Mouse (Mus musculus): ENCODE measurements around the gene E130208F15Rik.

Gene E130208F15Rik

DNA sequence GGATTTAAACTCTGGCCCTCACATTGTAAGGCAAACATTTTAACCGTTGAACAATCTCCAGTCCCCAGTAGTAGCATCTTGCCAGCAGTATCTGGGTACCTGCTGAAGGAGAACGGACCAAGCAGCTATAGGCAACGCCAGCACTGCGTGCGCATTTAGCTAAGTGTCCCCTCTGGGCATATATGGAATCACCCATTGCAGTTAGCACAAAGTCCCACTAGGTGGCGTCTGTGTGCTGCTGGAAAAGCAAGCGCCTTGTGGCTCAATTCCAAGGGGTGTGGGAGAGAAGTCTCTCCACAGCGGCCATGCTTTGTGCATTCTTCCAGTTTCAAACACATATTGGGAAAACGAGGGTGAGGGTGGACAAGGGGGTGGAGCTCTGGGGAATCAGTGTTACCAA, 14.8 kb downstream of the E130208F15Rik start:
- peak; percentile 94 for DNase-seq

DNA sequence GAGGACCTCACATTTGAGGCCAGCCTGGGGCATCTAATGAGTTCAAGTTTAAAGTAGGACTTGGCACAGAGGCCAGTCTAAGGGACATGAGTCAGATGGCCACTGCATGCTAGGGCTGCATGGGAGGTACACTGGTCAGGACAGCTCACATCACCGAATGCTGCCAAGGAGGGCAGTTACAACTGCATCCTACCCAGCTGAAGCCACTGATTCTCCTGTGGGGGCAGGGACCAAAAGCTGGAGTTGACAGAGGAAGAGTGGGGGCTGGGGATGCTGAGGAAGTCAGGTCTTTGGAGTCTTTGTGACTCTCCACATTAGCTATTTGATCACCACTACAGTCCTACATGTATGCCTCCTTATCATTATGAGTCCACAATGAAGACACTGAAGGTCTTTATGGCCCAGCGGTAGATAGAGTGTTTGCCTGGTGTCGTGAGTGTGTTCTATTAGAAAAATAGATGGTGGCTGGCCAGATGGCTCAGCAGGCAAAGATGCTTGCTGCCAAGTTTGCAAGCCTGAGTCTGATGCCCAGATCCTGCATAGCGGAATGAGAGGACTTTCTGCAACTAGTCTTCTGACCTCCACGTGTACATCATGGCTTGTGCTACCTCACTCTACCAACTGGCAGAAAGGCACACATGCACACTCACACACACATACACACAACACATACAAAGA, 18.0 kb downstream of the E130208F15Rik start:
- no peak for DNase-seq

DNA sequence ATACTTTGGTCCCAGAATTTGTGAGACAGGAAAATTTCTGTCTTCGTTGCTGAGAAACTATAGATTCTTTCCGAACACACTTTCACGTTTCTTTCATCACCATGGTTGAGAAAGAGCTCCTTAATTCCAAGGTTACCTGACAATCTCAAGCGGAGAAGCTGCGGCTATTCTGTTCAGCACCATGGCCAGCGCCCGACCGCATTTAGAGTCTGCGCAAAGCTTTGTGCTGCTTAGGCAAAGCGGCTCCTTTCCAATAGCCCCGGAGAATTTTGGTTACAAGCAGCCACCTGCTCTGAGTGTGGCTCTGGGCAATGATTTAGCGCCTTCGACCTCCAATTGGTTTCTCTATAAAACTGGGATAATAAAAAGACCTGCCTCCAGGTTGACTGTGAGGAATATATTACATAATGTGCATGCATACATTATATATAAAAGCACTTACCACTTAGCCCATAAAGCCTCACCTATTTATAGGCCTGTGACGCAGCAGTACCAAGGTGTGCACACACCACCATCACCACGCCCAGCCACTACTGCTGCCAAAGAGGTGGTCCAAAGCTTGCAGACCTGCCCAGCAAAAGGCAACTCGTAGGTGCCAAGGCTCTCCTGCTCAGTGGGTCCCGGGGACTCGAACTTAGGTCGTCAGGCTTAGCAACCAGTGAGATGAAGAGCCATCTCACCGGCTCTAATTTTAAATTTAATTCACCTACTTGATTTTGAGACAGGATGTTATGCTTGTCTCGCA, 25.3 kb downstream of the E130208F15Rik start:
- DNase-seq: peak; percentile 77

DNA sequence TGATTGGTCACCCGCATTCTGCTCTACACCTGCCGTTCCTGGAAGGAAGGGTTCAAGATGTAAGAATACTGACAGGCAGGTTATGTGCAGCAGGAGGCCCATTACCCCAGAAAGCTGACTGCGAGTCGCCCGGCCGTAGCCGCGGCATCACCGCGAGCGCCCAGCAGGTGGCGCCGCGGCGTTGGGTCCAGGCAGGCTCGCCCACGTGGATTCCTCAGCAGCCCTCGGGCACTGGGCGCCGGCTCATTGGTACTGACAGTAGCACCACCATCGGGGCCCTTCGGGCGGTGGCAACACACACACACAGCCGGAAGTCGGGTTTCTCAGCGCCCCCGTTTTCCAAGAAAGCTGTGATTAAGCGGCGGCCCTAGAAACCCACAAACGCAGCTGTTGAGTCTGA, 26.3 kb downstream of the E130208F15Rik start:
- DNase-seq: peak; percentile 87

DNA sequence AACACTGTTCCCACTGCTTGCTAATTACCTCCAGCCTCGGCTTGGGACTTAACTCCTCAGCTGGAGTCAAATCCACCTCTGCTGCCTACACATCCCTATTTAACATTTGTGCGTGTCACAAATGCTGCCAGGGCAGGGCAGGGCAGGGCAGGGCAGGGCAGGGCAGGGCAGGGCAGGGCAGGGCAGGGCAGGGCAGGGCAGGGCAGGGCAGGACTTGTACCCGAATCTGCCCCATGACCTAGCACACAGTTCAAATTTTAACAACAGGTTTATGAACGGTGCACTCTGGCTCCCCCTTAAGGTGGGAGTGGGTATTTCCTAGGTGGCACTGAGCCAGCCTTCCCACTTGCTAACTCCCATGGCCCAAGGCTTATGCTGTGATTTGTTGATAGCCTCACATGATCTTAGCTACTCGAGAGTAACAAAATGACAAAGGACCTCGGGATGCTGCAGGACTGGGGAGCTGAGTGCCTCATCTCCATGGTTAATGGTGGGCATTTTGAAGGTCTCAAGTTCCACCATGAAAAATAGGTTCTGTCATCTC, 31.8 kb downstream of the E130208F15Rik start:
- peak; percentile 92 for DNase-seq

DNA sequence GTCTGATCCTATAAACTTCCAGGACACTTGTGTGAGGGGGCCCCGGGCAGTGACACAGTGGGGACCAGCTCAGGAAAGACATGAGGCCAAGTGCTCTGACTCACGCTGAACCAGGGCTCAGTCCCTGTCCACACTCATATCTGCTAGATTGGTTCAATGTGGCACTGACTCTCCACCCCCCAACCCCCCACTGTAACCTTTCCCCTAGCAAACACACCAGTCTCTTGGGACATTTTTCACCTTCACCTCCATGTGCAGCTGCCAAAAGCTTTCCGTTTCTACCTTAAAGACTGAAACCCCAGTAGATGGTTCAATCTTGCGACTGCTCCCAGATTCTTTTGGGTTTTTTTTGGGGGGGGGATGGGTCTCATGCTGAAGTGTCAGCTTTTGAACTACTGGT, 32.5 kb downstream of the E130208F15Rik start:
- peak; percentile 62 for DNase-seq

DNA sequence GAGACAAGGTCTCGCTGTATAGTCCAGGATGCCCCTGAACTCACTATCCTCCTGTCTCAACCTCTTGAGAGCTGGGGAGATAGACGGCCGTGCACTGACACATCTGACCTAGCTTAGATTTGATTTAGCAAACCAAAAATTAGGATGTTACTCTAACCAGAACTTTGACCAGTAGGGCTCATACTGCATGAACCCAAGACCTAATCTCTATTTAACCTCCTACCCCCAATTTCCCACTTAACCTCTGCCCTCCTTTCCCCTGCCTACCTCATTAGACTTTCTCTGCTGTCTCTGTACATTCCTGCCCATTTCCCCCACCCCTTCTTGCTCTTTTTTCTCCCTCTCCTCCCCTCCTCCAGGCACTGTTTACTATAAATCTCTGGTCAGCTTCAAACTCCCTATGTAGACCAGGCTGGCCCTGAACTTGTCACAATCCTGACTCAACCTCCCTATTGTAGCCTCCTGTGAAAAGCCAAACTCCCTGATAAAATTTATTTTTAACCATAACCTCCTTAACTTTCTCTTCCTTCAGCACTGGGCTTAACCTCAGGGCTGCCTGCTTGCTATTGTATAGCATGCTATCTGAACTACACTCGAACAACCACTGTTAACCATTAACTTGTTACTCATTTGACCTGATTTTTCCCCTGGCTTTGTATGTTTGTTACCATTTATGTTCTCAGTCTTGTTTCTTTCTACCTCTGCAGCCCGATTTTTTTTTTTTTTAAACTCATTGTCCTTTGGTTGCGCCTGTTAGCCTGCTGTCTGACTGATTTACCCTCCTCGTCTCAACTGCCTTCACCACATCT, 37.0 kb downstream of the E130208F15Rik start:
- DNase-seq: no peak

DNA sequence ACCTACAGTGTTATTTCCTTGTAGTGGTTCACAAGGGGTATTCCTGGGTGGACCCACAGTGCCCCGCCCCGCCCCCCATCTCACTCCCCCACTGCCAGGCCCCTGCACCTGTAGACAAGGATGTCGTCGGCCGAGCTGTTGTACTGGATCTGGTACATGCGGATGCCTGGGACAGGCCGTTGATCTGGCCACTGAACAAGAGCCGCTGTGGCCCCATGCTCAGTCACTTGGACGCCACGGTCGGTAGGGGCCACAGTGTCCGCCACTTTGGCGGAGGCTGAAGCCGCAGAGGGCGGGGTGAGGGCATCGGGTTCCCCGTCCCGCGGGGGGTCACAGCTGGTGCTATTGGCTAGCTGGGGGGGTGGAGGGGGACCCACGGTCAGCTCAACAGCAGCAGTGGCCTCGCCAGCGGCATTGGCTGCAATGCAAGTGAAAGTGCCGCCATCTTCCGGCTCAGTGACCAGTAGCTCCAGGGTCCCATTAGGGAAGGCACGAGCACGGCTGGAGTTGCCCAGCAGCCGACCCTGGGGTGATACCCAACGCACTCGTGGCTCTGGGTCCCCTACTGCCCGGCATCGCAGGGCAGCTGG, 37.8 kb downstream of the E130208F15Rik start:
- DNase-seq: peak; percentile 46

DNA sequence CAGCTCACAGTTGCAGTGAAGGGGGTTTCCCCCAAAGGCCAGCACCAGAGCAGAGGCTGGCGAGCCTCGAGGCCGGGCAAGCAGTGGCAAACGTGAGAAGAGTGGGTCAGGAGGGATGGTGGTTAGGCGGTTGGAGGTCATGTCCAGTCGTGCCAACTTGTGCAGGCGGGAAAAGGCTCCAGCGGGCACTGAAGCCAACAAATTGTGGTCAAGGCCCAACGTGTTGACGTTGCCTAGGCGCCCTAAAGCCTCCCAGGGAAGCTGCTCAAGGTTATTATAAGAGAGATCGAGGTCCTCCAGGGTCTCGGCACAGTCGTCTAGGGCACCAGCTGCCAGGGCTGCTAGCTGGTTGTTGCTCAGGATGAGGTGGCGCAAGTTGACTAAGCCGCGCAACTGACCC, 38.5 kb downstream of the E130208F15Rik start:
- DNase-seq: peak; percentile 19

DNA sequence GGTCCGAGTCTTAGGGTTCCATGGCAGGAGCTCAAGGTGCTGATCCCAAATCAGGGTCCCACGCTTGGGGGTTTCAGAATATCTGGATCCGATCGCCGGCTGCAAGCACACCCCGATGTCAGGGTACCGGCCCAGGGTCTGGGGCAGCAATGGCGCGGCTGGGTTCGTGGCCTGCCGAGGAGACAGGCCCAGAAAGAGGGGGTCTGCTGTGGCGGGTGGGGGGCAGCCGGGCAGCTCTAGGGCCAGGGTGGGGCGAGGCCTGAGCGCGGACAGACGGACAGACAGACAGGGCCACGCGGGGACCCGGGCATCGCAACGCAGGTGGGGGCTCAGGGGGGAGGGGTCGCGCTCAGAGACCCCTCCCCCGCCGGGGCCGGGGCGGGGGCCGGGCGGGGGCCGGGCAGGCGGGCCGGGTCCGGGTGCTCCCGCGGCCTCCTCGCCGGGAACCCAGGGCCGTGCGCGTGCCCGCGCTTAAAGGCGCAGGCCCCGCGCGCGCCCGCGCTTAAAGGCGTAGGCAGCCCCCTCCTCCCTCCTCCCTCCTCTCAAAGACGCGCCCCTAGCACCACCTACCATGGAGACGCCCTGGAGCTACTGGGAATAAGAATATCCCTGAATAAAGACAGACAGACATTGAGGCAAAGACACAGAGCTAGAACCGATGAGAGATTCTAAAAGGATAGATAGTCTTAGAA, 41.3 kb downstream of the E130208F15Rik start, which contains the start of gene Lrfn3:
Gene Lrfn3, minus strand, starts transcription at position 121 of the 692 bp plus-strand sequence.
- DNase-seq: peak; percentile 85

DNA sequence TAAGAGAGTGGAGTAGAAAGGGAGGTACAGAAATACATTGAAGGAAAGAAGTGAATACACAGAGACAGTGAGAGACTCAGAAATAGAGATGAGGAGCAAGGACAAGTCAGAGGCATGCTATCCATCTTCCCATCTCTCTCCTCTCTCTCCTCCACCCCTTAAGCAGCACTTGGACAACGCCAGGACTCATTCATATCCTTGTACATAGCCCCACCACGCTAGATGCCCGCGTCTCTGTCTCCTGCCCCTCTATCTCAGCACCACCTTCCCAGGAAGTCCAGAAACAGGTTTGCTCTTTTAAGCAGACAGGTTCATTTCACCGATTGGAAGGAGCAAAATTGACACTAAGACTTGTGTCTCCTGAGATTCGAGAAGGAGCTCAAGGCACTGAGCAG, 41.8 kb downstream of the E130208F15Rik start:
- DNase-seq: no peak

DNA sequence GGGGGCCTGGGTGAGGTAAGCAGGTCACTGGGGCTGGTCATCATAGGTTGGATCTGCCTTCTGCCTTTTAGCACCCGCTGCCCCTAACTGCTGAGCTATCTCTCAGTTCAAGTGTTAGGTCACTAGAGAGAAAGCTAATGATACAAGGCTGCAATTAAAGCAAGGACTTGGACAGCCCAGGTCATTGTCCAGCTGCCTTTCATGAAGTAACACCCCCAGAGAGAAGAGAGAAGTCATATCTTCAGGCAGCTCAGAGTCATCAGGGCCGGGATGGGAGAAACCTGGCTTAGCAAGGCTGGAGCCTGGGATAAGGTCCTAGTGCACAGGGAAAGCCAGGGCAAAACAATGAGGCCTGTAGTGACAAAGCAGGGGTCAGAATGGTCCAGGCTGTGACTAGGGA, 45.9 kb downstream of the E130208F15Rik start:
- DNase-seq: no peak

All from retina, postnatal 1 day (tissue).